Mouse (Mus musculus): ENCODE measurements around the gene 9930111J21Rik1. TPM values are rescaled to one million over a fixed set of nuclear protein-coding genes. Genes with fewer than 3 reads are reported as not detected.

9930111J21Rik1 gene
- 125 TPM for polyA plus RNA-seq (2017; shearing (Covaris generic))

GRCm38 (mm10) chr11:48979251-48979650 is at the start of gene 9930111J21Rik1:
TSS of gene 9930111J21Rik1 (minus strand) at chr11:48979398.

GRCm38 (mm10) chr11:48994018-48994417 is 14.8 kb upstream of the 9930111J21Rik1 start, which contains the start of gene Tgtp1:
TSS of gene Tgtp1 (minus strand) at chr11:48994172.

GRCm38 (mm10) chr11:48991740-48992520 is 12.7 kb upstream of the 9930111J21Rik1 start, which contains the start of gene Gm12185:
TSS of gene Gm12185 (minus strand) at chr11:48992226.

DNA sequence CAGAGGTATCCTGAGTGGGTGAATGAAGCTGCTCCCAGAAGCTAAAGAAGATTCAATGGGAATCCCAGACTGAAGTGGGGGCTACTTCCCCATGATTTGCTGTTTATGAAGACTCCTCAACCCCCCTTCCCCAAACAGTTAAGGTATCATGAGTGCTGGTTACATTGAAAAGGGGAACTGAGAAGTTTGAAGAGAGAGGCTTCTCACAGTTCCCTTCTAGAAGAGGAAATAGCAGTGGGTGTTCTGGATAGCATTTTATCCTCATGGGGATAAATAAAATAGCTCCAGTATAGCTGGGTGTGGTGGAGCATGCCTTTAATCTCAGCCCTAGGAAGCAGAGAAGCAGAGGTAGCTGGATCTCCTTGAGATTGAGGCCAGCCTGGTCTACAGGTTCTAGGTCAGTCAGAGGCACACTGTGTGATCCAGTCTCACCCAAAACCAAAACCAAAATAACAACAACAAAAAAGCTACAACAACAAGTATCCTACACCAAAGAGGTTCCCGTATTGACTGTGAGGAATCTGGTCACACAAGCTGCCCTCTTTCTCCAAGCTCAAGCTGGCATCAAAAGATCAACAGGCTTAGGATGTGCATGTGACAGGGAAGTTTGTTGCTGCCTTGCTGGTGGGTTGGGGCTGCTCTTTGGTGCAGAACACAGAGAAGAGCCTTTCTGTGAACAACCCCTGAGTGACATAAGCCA is 808 bp downstream of the 9930111J21Rik1 start, which contains the start of gene Olfr56:
TSS of gene Olfr56 (plus strand) at position 650 of the 700 bp plus-strand sequence.

GRCm38 (mm10) chr11:48946090-48946489 is 33.1 kb downstream of the 9930111J21Rik1 start, which contains the start of gene Psme2b:
TSS of gene Psme2b (minus strand) at chr11:48946190.

GRCm38 (mm10) chr11:48902021-48902420 is 77.2 kb downstream of the 9930111J21Rik1 start, which contains the start of gene Gm5431:
TSS of gene Gm5431 (minus strand) at chr11:48902214.

Other genes starting within 250 kb of the 9930111J21Rik1 start
- 728 TPM for gene Rack1, start 179.1 kb downstream of the 9930111J21Rik1 start, polyA plus RNA-seq (2017; shearing (Covaris generic))
- 0.92 TPM for gene Trim41, start 162.0 kb downstream of the 9930111J21Rik1 start, polyA plus RNA-seq (2017; shearing (Covaris generic))
- not detected for gene Trim7, start 153.3 kb downstream of the 9930111J21Rik1 start, polyA plus RNA-seq (2017; shearing (Covaris generic))
- gene Gm12184, start 152.7 kb downstream of the 9930111J21Rik1 start, polyA plus RNA-seq (2017; shearing (Covaris generic)) = 7.6 TPM
- 68.5 TPM for gene Irgm1, start 107.7 kb downstream of the 9930111J21Rik1 start, polyA plus RNA-seq (2017; shearing (Covaris generic))
- 0.91 TPM for gene Gm5431, start 77.2 kb downstream of the 9930111J21Rik1 start, polyA plus RNA-seq (2017; shearing (Covaris generic))
- 115 TPM for gene Psme2b, start 33.2 kb downstream of the 9930111J21Rik1 start, polyA plus RNA-seq (2017; shearing (Covaris generic))
- 0.66 TPM for gene Olfr56, start 509 bp downstream of the 9930111J21Rik1 start, polyA plus RNA-seq (2017; shearing (Covaris generic))
- gene Gm12185, start 12.8 kb upstream of the 9930111J21Rik1 start, polyA plus RNA-seq (2017; shearing (Covaris generic)) = 2.9 TPM
- gene Tgtp1, start 14.8 kb upstream of the 9930111J21Rik1 start, polyA plus RNA-seq (2017; shearing (Covaris generic)) = 200 TPM
- 92.8 TPM for gene 9930111J21Rik2, start 71.8 kb upstream of the 9930111J21Rik1 start, polyA plus RNA-seq (2017; shearing (Covaris generic))
- 187 TPM for gene Tgtp2, start 84.8 kb upstream of the 9930111J21Rik1 start, polyA plus RNA-seq (2017; shearing (Covaris generic))
- gene Ifi47, start 97.2 kb upstream of the 9930111J21Rik1 start, polyA plus RNA-seq (2017; shearing (Covaris generic)) = 241 TPM
- 0.15 TPM for gene Olfr1396, start 135.5 kb upstream of the 9930111J21Rik1 start, polyA plus RNA-seq (2017; shearing (Covaris generic))
- gene Olfr1395, start 162.9 kb upstream of the 9930111J21Rik1 start, polyA plus RNA-seq (2017; shearing (Covaris generic)) = not detected
- gene Olfr1394, start 175.0 kb upstream of the 9930111J21Rik1 start, polyA plus RNA-seq (2017; shearing (Covaris generic)) = not detected
- gene Btnl9, start 207.8 kb upstream of the 9930111J21Rik1 start, polyA plus RNA-seq (2017; shearing (Covaris generic)) = not detected
- gene Zfp62, start 223.9 kb upstream of the 9930111J21Rik1 start, polyA plus RNA-seq (2017; shearing (Covaris generic)) = 57.7 TPM

All from naive thymus-derived CD4-positive, alpha-beta T cell, adult 5 months (primary cell).